Mouse (Mus musculus) lung, adult 2 months (tissue): Measurements from ENCODE around the gene Duxf3. TPM values are rescaled to one million over a fixed set of nuclear protein-coding genes. Genes with fewer than 3 reads are reported as not detected.
"Not testable (repeated sequence)": the region's sequence is repeated elsewhere in the genome, so short reads cannot be mapped to it uniquely, and the experiment has no call there.

ENCODE experiments used
- DNase-seq: peaks from one replicate; pipeline ENCODE4 v3.0.0; 2022
- H3K4me1 ChIP-seq: fragments of 200-500 bp; 2 replicates; pipeline ENCODE4 v1.6.1; 2011; ENCODE audit warnings: low read length; ENCODE audit not compliant: control insufficient read depth, insufficient read depth
- H3K4me3 ChIP-seq: fragments of 200-500 bp; replicated peaks from 2 replicates; pipeline ENCODE3; 2011; ENCODE audit warnings: low read depth, mild to moderate bottlenecking, control low read depth, low read length; ENCODE audit errors: extremely low read depth
- CTCF ChIP-seq: fragments of 200-500 bp; IDR thresholded peaks from 2 replicates; pipeline ENCODE4 v1.5.1; 2011; ENCODE audit warnings: mild to moderate bottlenecking, low read length, control low read depth; ENCODE audit not compliant: insufficient read depth
- POLR2A ChIP-seq: fragments of 200-500 bp; IDR thresholded peaks from 2 replicates; pipeline ENCODE4 v1.6.1; 2011; ENCODE audit warnings: low read depth, mild to moderate bottlenecking, control low read depth, low read length, borderline replicate concordance; ENCODE audit errors: extremely low read depth
- WGBS: fragments of 180-500 bp; shearing (Covaris S2); methylation state at CpG from one replicate; pipeline ENCODE4 v1.1.7; 2018; 5-methylcytosine and 5-hydroxymethylcytosine counted together
- polyA plus RNA-seq: library from polyadenylated mRNA; depleted of rRNA; stranded (reverse); fragments of >200 nt; gene quantifications from 2 replicates; pipeline ENCODE4 v1.2.3, GENCODE M21; 2012; rRNA removed

Gene Duxf3
- not detected in 2 replicates for polyA plus RNA-seq

DNA sequence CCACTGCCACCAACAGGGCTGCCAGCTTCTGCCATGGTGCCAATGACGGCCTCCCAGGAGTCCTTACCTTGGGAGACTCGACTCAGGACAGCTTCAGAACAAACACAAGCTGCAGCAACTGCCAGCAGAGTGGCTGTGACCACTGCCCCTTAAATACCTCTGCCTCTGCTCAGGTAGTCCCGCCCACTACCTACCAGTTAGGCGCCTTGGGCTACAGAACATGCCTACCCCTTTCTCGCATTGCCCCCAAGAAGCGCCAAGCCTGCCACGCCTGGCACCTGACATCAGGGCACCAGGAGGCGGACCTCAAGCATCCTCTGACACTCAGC, at the start of gene Duxf3:
Gene Duxf3 (minus strand): TSS at position 35 of the 329 bp plus-strand sequence.
- not testable (repeated sequence) for DNase-seq, H3K4me1 ChIP-seq, H3K4me3 ChIP-seq
- WGBS: 75% methylated on average over 6 of the region's 8 CpGs

DNA sequence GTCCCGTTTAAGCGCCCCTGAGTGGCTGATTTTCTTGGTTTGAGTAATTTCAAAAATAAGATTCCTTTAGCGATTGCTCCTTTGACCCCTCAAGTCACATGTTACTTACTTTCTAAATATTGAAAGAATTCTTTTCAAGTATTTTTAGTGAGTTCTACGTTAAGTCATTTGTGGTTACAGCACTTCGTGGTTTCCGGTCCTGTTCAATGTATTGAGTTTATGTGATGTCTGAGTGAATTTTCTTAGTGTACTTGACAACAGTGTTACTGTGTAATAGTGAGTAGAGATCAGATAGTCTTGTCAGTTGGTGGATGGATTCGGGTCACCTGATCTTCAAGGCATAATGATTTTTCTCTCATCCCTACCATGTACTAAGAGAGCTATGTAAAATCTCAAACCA, 49.8 kb upstream of the Duxf3 start:
- no peak for DNase-seq
- no peak overlapping the region for H3K4me3 ChIP-seq
- H3K4me1 ChIP-seq: no peaks in the 10 kb centered on the region
- 85% methylated on average over 7 of the region's 7 CpGs for WGBS
- TF ChIP-seq CTCF: no peak
- no peak for TF ChIP-seq POLR2A

DNA sequence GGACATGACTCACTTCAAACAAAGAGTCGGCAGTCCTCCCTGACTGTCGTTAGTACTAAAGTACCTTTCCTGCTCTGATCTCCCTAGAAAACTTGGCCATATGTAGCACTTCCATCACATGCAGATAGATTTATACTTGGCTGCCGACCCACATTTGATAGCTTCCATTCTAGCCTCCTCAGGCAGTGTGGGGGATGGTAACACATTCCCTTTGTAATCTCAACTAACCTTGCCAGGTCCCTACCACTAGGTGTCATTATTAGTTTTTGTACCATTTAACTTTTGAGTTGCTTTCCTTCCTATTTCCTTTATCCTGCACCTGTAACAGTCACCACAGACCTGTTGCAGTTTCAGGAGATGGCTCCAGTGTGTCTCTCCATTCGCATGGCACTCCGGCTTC, 26.0 kb upstream of the Duxf3 start:
- WGBS: 33% methylated on average over 5 of the region's 5 CpGs
- DNase-seq: no peak
- Histone ChIP-seq H3K4me3 (no peak overlapping the region), H3K4me1 (peaks cover 12% of the 10 kb centered on the region)
- TF ChIP-seq CTCF (no peak), POLR2A (no peak)

DNA sequence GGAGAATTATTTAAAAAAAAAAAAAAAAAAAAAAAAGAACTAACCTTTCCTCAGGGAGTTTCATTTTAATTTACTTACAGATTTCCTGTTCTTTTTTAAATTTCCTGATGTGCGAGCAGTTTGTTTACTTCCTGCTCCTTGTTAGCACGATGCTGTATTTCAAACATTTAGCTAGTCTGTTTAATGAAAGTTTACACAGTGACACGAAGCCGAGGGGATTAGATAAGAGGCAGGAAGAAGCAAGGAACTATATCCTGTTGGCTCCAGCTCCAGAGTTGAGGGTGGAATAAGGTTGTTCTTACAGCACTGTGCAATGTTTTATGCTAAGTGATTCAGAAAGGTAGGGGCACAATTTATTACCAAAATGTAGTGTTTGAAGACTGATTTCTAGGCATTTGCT, 23.5 kb upstream of the Duxf3 start:
- no peak for DNase-seq
- no peak for TF ChIP-seq CTCF
- TF ChIP-seq POLR2A: no peak
- peaks cover 12% of the 10 kb centered on the region for H3K4me1 ChIP-seq
- WGBS: 0% methylated on average over 4 of the region's 4 CpGs
- peak overlapping the region; percentile 84 for H3K4me3 ChIP-seq

DNA sequence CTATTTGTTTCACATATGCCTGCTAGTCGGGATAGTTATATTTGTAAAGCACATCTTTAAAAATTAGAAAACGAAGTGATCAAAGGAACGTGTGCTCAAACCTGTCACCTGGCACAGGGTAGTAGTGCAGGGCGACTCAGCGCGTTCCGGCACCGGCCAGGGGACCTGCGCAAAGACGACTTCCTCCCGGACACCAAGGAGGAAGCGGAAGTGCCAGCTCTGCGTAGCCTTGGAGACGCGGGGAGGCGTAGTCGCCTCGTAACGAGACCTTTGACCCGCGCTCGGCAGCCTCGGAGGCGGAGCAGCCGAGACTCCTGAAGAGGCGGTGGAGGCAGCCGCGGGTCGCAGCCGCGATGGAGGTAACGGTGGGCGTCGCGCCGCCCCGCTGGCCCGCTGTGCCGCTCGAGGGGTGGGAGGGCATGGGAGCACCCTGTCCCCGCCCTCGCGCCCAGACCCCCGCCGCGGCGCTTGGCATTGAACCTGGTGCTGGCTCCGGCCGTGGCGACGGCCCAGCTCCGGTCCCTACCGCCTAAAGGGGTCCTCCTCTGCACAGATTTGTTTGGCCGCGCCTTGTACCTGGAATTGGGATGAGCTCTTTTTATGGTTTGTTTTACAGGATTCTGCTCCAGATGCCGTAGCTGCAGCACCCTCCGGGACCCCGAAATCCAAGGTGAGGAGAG, 22.9 kb upstream of the Duxf3 start, which contains the start of gene Gcc2:
Gene Gcc2 (plus strand): TSS at position 285 of the 680 bp plus-strand sequence.
- peak; percentile 91 for DNase-seq
- Histone ChIP-seq H3K4me1 (peaks cover 12% of the 10 kb centered on the region), H3K4me3 (peak within 1 kb of the TSS; percentile 84)
- under 1% methylated on average over 58 of the region's 58 CpGs for WGBS
- TF ChIP-seq CTCF (no peak), POLR2A (peak; percentile 96)

DNA sequence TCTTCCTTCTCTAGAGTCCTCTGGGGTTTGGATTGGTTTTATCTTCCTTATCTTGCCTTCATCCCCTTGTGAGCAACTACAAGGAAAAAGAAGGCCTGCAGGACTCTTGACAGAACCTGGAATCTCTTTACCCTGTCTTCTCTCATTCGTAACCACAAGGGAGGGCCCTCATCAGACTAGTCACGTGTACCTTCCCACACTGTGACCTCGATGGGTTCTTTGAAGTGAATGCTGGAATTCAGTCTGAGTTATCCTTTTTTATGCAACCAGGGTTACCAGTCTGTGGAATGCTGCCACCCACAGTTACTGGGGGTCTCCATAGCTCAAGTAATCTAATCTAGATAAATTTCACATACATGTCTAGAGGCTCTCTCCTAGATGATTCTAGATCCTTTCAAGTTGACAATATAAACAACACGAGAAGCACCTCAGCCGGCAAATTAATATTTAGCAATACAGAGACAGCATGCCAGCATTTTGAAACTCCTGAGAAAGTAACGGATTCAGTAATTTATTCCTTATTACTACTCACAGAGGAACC, 22.2 kb upstream of the Duxf3 start:
- no peak for TF ChIP-seq POLR2A
- TF ChIP-seq CTCF: no peak
- DNase-seq: no peak
- Histone ChIP-seq H3K4me1 (peaks cover 10% of the 10 kb centered on the region), H3K4me3 (peak overlapping the region; percentile 84)
- WGBS: 23% methylated on average over 6 of the region's 6 CpGs

DNA sequence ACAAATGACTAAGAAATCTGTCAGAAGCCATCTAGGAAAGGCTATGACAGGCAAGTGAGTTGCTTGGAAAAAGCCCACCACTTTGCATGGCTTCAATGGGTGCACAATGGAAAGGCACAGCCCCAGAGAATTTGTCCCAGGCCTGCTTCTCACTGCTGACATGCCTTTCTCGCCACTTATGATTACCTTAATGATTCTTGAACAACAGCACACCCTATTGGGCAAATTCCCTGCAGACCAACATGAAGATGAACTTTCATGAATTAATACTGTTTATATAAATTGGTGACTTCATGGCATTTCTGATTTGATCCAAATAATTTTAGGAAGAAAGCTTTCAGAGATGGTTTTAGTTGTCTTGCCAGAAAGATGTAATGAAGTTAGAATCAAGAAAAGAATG, 17.1 kb upstream of the Duxf3 start:
- TF ChIP-seq CTCF: no peak
- no peak for TF ChIP-seq POLR2A
- Histone ChIP-seq H3K4me1 (peaks cover under 1% of the 10 kb centered on the region), H3K4me3 (no peak overlapping the region)
- WGBS: 61% methylated on average over 1 of the region's 1 CpGs
- DNase-seq: no peak

DNA sequence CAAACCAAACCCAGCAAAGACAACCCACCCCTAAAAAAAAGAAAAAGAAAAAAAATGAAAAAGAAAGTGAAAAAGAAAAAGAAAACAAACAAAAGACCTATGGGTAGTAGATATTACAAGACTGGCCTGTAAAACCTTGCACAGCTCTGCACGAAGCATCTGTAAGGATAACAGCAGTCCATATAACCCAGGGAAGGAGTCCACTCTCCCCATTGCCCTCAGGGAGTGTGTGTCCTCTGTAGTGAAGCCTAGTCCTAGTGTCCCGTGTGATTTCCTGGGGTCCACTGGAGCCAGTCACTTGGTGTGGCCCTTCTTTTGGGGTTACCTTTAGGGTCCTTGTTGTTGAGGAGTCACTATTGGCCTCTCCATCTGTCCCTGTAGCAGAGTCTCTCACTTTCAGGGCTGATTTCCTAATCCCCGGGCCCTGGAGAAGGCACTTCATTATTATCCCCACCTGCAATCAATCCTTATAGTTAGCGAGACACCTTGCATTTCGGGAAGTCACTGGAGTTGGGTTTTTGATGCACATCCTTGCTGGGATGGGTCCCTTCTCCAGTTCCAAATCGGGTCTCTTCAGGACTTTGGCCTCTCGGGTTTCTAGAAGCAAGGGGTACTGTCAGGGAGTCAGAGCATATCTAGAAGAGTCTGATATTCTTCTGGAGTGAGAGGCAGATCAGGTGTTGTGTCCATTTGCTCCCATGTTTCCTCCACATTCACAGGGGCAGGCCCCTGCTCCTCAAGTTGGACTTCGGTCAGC, 6.7 kb upstream of the Duxf3 start:
- H3K4me1 ChIP-seq, H3K4me3 ChIP-seq: not testable (repeated sequence)
- DNase-seq: peak; percentile 54
- 79% methylated on average over 8 of the region's 8 CpGs for WGBS

DNA sequence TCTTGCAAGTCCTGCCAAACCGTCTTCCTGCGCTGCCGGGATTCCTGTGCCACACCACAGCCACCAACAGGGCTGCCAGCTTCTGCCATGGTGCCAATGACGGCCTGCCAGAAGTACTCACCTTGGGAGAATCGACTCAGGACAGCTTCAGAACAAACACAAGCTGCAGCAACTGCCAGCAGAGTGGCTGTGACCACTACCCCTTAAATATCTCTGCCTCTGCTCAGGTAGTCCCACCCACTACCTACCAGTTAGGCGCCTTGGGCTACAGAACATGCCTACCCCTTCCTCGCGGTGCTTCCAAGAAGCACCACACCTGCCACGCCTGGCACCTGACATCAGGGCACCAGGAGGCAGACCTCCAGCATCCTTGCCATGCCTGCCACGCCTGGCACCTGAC, 4.1 kb upstream of the Duxf3 start, which contains the start of gene Gm4981:
Gene Gm4981 (minus strand): TSS at position 89 of the 400 bp plus-strand sequence.
- WGBS: 89% methylated on average over 10 of the region's 10 CpGs
- H3K4me1 ChIP-seq: no peaks in the 10 kb centered on the region
- DNase-seq: no peak
- TF ChIP-seq CTCF (no peak), POLR2A (no peak)
- H3K4me3 ChIP-seq: no peak within 1 kb of the TSS

DNA sequence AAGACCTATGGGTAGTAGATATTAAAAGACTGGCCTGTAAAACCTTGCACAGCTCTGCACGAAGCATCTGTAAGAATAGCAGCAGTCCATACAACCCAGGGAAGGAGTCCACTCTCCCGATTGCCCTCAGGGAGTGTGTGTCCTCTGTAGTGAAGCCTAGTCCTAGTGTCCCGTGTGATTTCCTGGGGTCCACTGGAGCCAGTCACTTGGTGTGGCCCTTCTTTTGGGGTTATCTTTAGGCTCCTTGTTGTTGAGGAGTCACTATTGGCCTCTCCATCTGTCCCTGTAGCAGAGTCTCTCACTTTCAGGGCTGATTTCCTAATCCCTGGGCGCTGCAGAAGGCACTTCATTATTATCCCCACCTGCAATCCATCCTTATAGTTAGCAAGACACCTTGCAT, 2.5 kb upstream of the Duxf3 start:
- not testable (repeated sequence) for H3K4me3 ChIP-seq, H3K4me1 ChIP-seq, DNase-seq
- WGBS: 76% methylated on average over 4 of the region's 4 CpGs

DNA sequence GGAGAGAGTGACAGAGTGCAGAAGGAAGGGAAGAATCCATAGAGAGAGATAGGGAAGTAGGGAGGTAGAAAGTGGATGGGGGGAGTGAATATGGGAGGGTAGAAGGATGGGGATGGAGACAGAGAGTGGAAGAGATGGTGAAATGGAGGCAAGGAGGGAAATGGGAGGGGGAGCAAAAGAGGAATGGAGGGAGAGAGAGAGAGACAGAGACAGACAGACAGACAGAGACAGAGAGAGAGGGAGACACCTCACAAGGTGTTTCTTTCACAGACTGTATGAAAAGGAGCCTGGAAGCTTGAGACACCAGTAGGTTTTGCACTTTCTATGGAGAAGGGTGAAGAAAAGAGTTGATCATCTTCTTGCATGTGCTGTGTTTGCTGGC, 1.3 kb upstream of the Duxf3 start:
- DNase-seq, H3K4me3 ChIP-seq: not testable (repeated sequence)

DNA sequence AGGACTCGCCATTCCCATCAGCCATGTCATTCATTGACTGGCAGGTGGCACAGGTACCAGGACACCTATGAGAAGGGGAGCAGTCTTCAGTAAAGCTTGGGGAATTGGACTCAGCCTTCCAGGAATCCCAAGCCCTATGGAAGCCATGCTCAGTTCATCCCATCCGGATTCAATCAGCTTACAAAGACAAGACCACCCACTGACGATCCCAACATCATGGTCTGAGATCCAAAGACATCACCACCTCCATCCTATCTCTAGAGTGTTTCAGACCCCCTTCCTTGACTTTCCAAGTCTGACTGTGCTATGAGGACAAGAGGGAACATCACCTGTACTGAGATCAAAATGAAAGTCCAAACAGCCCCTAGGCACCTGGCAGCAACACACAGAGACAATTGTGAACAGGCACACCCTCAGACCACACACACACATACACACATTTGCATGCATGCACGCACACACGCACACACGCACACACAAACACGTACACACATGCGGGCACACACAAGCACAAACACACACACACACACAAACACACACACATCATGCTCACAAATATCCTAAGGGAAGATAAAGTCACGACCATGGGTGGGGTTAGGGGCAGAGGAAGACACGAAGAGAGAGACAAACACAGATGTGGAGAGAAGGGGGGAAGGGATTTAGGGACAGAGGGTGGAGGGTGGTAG, 722 bp upstream of the Duxf3 start:
- DNase-seq: peak; percentile 39

More for the DNA sequence above, 1.3 kb upstream of the Duxf3 start:
- H3K4me1 ChIP-seq: not testable (repeated sequence)

DNA sequence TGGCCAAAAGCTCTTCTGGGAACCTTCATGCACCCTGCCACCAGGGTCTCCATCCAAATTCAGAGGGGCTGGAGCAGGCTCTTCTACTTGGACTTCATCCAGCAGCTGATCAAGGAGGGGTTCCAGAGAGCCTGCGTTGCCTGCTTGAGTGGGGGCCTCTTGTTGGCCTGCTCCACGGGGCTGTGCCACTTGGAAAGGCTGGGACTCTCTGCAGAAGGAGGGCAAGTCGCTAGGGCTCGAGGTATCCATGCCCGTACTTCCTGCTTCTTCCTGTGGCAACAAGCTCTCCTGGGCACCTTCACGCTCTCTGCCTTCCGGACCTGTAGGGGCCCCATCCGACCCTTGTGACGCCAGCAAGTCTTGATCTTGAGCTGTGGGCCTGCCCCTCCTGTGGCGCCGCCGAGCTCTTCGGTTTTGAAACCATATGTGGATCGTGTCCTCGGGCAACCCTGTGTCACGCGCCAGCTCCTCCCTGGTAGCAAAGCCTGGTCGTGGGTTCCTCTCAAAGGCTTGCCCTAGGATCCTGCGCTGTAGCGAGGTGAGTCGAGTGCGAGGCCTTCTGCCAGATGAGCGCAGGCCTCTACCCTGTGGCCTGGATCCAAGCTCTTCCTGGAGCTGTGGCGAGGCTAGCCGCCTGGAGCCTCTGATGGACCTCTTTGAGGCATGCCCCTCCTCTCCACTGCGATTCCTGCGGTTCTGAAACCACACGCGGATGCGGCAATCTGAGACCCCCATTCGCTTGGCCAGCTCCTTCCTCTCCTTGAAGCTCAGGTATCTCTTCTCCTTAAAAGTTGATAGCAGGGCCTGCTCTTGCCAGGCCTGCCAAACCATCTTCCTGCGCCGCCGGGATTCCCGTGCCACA, 465 bp downstream of the Duxf3 start:
- WGBS: 90% methylated on average over 35 of the region's 35 CpGs

More for the DNA sequence above, 722 bp upstream of the Duxf3 start:
- 71% methylated on average over 10 of the region's 10 CpGs for WGBS
- H3K4me1 ChIP-seq, H3K4me3 ChIP-seq: not testable (repeated sequence)

More for the DNA sequence above, 465 bp downstream of the Duxf3 start:
- not testable (repeated sequence) for H3K4me1 ChIP-seq, H3K4me3 ChIP-seq
- DNase-seq: peak; percentile 63
